Mouse (Mus musculus): ENCODE results near the gene Efl1. TPM values are rescaled to one million over a fixed set of nuclear protein-coding genes. Genes with fewer than 3 reads are reported as not detected.

Efl1 gene
- polyA plus RNA-seq (2015; fragmentation: Nextera tagmentation; extraction: Ambion mirVana), result 21.1 and 21.2 TPM in 2 replicates

- peaks cover 7% of the 10 kb centered on the region; the same call in 1 of the 2 replicates for H3K4me1 ChIP-seq (replicated peaks; ENCODE audit: control insufficient read depth, insufficient read depth, low read length)
- H3K27me3 ChIP-seq (ENCODE audit: control insufficient read depth, insufficient read depth, low read depth, low read length), result no peaks in the 10 kb centered on the region
- 0% methylated on average over 46 of the region's 46 CpGs for WGBS
- peak within 1 kb of the TSS; percentile 79 for H3K9ac ChIP-seq (ENCODE audit: low read length)
- no peaks in the 10 kb centered on the region for H3K36me3 ChIP-seq (ENCODE audit: control insufficient read depth, insufficient read depth, low read length)
- no peaks in the 10 kb centered on the region for H3K9me3 ChIP-seq (ENCODE audit: control insufficient read depth, low read length)
- H3K4me3 ChIP-seq (ENCODE audit: low read length), result peak within 1 kb of the TSS; percentile 81
- ATAC-seq (ENCODE audit: low read depth), result peak; percentile 98
- H3K27ac ChIP-seq (ENCODE audit: low read length), result peak within 1 kb of the TSS; percentile 16; the same call in 1 of the 2 replicates
- peak within 1 kb of the TSS; percentile 69 for H3K4me2 ChIP-seq (ENCODE audit: low read depth, low read length)
Observed at GRCm38 (mm10) chr7:82648353-82649080, at the start of gene Efl1, which contains the start of gene Saxo2. Gene Efl1 (plus strand): TSS chr7:82648614. Gene Saxo2 (minus strand): TSS chr7:82648528.

DNA sequence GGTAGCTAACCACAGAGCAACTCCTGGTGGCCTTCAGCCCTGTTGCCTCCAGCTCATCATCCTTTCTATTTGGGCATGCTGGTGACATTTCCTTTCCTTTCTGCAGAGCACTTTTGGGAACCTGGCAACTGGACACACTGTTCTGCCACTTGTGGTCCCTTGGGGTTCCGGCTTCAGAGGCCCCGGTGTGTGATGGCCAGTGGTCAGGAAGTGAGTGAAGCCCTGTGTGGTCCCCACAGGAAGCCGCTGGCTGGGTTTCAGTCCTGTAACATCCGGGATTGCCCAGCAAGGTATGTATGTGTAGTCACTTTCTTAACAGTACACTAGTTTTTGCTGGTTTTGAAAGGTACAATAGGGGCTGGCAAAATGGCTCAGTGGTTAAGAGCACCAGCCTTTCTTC is 46.4 kb upstream of the Efl1 start:
- ATAC-seq (ENCODE audit: low read depth), result no peak
- Histone ChIP-seq H3K4me2 (ENCODE audit: low read depth, low read length) (no peak overlapping the region), H3K4me1 (replicated peaks; ENCODE audit: control insufficient read depth, insufficient read depth, low read length) (no peaks in the 10 kb centered on the region), H3K9me3 (ENCODE audit: control insufficient read depth, low read length) (no peaks in the 10 kb centered on the region), H3K36me3 (ENCODE audit: control insufficient read depth, insufficient read depth, low read length) (no peaks in the 10 kb centered on the region), H3K27ac (ENCODE audit: low read length) (no peak overlapping the region), H3K4me3 (ENCODE audit: low read length) (no peak overlapping the region), H3K9ac (ENCODE audit: low read length) (no peak overlapping the region), H3K27me3 (ENCODE audit: control insufficient read depth, insufficient read depth, low read depth, low read length) (no peaks in the 10 kb centered on the region)
- 77% methylated on average over 4 of the region's 4 CpGs for WGBS

GRCm38 (mm10) chr7:82605425-82605824 is 43.0 kb upstream of the Efl1 start:
- Histone ChIP-seq H3K4me1 (replicated peaks; ENCODE audit: control insufficient read depth, insufficient read depth, low read length) (no peaks in the 10 kb centered on the region), H3K9ac (ENCODE audit: low read length) (no peak overlapping the region), H3K4me2 (ENCODE audit: low read depth, low read length) (no peak overlapping the region), H3K27ac (ENCODE audit: low read length) (peak overlapping the region; percentile 35; the same call in 1 of the 2 replicates), H3K4me3 (ENCODE audit: low read length) (no peak overlapping the region), H3K27me3 (ENCODE audit: control insufficient read depth, insufficient read depth, low read depth, low read length) (no peaks in the 10 kb centered on the region), H3K36me3 (ENCODE audit: control insufficient read depth, insufficient read depth, low read length) (no peaks in the 10 kb centered on the region), H3K9me3 (ENCODE audit: control insufficient read depth, low read length) (no peaks in the 10 kb centered on the region)
- 62% methylated on average over 6 of the region's 6 CpGs for WGBS
- peak; percentile 95 for ATAC-seq (ENCODE audit: low read depth)

- WGBS, result 53% methylated on average over 3 of the region's 3 CpGs
- Histone ChIP-seq H3K4me3 (ENCODE audit: low read length) (no peak overlapping the region), H3K4me2 (ENCODE audit: low read depth, low read length) (no peak overlapping the region), H3K9me3 (ENCODE audit: control insufficient read depth, low read length) (no peaks in the 10 kb centered on the region), H3K27me3 (ENCODE audit: control insufficient read depth, insufficient read depth, low read depth, low read length) (no peaks in the 10 kb centered on the region), H3K4me1 (replicated peaks; ENCODE audit: control insufficient read depth, insufficient read depth, low read length) (no peaks in the 10 kb centered on the region), H3K36me3 (ENCODE audit: control insufficient read depth, insufficient read depth, low read length) (no peaks in the 10 kb centered on the region), H3K9ac (ENCODE audit: low read length) (no peak overlapping the region), H3K27ac (ENCODE audit: low read length) (no peak overlapping the region)
- no peak for ATAC-seq (ENCODE audit: low read depth)
Observed at GRCm38 (mm10) chr7:82609629-82610028, 38.8 kb upstream of the Efl1 start.

DNA sequence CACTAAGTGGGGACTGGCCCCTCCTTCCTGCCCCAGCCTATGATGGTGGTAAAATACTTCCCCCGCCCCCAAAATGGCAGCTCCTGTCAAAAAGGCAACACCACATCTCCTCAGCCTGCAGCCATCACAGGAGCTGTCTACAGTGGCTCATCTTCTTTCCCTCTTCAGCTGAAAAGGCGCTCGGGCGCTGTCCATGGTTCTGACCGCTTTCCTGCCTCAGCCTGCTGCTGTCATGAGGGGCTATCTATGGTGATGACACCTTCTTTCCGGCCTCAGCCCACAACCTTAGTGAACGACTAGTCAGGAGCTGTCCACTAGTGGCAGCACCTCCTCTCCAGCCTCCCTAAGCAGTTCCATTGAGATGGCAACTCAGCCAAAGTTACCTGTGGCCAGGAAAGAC is 23.1 kb upstream of the Efl1 start:
- Histone ChIP-seq H3K4me1 (replicated peaks; ENCODE audit: control insufficient read depth, insufficient read depth, low read length) (no peaks in the 10 kb centered on the region), H3K4me3 (ENCODE audit: low read length) (no peak overlapping the region), H3K4me2 (ENCODE audit: low read depth, low read length) (no peak overlapping the region), H3K9ac (ENCODE audit: low read length) (no peak overlapping the region), H3K9me3 (ENCODE audit: control insufficient read depth, low read length) (no peaks in the 10 kb centered on the region), H3K27me3 (ENCODE audit: control insufficient read depth, insufficient read depth, low read depth, low read length) (no peaks in the 10 kb centered on the region), H3K36me3 (ENCODE audit: control insufficient read depth, insufficient read depth, low read length) (no peaks in the 10 kb centered on the region), H3K27ac (ENCODE audit: low read length) (no peak overlapping the region)
- WGBS, result 8% methylated on average over 7 of the region's 7 CpGs
- ATAC-seq (ENCODE audit: low read depth), result no peak

DNA sequence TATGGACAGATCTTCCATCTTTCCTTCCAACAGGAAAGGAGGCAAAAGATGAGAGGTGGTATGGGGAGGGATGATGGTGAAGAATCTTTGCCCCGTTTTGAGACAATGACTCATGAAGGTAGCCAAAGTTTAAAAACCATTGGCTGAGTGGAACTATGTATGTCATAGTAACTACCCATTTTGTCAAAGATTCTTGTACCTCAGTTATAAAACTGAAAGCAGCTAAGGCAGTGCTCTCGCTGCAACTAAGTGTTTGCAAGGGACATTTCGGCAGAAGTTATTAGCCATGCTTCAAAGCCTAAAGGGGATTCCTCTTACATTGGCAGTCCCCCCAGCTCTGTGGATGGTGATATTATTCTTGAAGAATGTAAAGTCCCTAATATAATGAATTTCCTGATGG is 1.2 kb upstream of the Efl1 start:
- Histone ChIP-seq H3K27ac (ENCODE audit: low read length) (no peak overlapping the region), H3K27me3 (ENCODE audit: control insufficient read depth, insufficient read depth, low read depth, low read length) (no peaks in the 10 kb centered on the region), H3K4me1 (replicated peaks; ENCODE audit: control insufficient read depth, insufficient read depth, low read length) (peaks cover 7% of the 10 kb centered on the region; the same call in 1 of the 2 replicates), H3K4me2 (ENCODE audit: low read depth, low read length) (no peak overlapping the region), H3K9ac (ENCODE audit: low read length) (no peak overlapping the region), H3K4me3 (ENCODE audit: low read length) (no peak overlapping the region), H3K36me3 (ENCODE audit: control insufficient read depth, insufficient read depth, low read length) (no peaks in the 10 kb centered on the region), H3K9me3 (ENCODE audit: control insufficient read depth, low read length) (no peaks in the 10 kb centered on the region)
- ATAC-seq (ENCODE audit: low read depth), result no peak
- WGBS, result 84% methylated on average over 3 of the region's 3 CpGs

DNA sequence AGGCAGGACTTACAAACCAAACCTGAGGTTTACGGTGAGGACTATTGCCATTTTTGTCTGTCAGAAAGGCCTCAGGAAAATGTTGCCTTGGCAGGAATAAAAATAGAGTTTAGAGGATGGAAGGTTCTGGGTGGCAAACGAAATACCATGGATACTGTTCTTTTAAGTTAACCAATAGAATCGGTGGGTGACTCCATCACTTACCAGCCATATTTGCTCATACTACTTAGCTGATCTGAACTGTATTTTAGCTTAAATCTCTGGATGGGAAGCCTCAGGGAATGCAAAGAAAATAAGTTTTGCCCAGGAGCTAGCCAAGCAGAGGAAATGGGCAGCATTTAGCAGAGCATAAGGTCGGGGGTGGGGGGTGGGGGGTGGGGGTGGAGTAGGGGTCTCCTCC is 505 bp upstream of the Efl1 start:
- ATAC-seq (ENCODE audit: low read depth), result no peak
- Histone ChIP-seq H3K36me3 (ENCODE audit: control insufficient read depth, insufficient read depth, low read length) (no peaks in the 10 kb centered on the region), H3K27me3 (ENCODE audit: control insufficient read depth, insufficient read depth, low read depth, low read length) (no peaks in the 10 kb centered on the region), H3K4me1 (replicated peaks; ENCODE audit: control insufficient read depth, insufficient read depth, low read length) (peaks cover 7% of the 10 kb centered on the region; the same call in 1 of the 2 replicates), H3K27ac (ENCODE audit: low read length) (no peak overlapping the region), H3K4me3 (ENCODE audit: low read length) (peak overlapping the region; percentile 81), H3K4me2 (ENCODE audit: low read depth, low read length) (peak overlapping the region; percentile 69), H3K9ac (ENCODE audit: low read length) (peak overlapping the region; percentile 79), H3K9me3 (ENCODE audit: control insufficient read depth, low read length) (no peaks in the 10 kb centered on the region)
- 21% methylated on average over 4 of the region's 4 CpGs for WGBS

DNA sequence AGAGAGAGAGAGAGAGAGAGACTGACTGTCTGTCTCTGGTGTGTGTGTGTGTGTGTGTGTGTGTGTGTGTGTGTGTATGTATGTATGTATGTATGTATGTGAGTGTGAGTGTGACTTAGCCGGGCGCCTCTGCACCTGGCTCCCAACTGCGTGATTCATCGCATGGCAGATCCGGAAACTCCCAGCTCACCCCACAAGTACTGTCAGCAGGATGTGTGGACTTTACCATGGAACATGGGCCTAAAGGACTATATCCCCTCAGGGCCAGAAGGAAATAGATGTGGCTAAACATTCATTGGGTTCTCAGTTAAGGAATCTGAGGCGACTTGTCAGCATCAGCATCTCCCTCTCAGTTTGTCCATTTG is 649 bp downstream of the Efl1 start:
- H3K9me3 ChIP-seq (ENCODE audit: control insufficient read depth, low read length), result no peaks in the 10 kb centered on the region
- H3K27ac ChIP-seq (ENCODE audit: low read length), result no peak overlapping the region
- H3K4me1 ChIP-seq (replicated peaks; ENCODE audit: control insufficient read depth, insufficient read depth, low read length), result peaks cover 7% of the 10 kb centered on the region; the same call in 1 of the 2 replicates
- peak overlapping the region; percentile 81 for H3K4me3 ChIP-seq (ENCODE audit: low read length)
- no peaks in the 10 kb centered on the region for H3K36me3 ChIP-seq (ENCODE audit: control insufficient read depth, insufficient read depth, low read length)
- peak overlapping the region; percentile 69 for H3K4me2 ChIP-seq (ENCODE audit: low read depth, low read length)
- no peaks in the 10 kb centered on the region for H3K27me3 ChIP-seq (ENCODE audit: control insufficient read depth, insufficient read depth, low read depth, low read length)
- H3K9ac ChIP-seq (ENCODE audit: low read length), result peak overlapping the region; percentile 79
- 9% methylated on average over 6 of the region's 6 CpGs for WGBS
- ATAC-seq (ENCODE audit: low read depth), result peak; percentile 9; the same call in 1 of the 2 replicates

DNA sequence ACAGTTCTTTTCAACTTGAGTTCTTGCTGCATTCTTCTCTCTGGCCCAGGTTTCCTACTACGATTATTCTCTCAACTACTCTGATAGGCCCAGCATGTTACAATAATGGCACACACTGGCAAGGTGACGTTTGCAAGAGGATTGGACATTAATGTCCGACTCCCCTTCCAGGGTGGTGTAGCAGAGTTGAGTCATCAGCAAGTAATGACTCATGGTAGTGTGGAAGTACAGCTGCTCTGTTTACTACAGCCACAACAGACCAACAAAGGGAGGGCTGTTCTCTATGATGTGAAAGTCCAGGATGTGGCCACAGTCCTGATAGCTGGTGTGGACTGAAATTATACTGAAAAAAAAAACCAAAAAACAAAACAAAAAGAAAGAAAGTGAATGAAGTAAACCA is 16.2 kb downstream of the Efl1 start:
- H3K4me3 ChIP-seq (ENCODE audit: low read length), result no peak overlapping the region
- no peak overlapping the region for H3K9ac ChIP-seq (ENCODE audit: low read length)
- no peak overlapping the region for H3K4me2 ChIP-seq (ENCODE audit: low read depth, low read length)
- H3K4me1 ChIP-seq (replicated peaks; ENCODE audit: control insufficient read depth, insufficient read depth, low read length), result no peaks in the 10 kb centered on the region
- peaks cover 4% of the 10 kb centered on the region; the same call in 1 of the 2 replicates for H3K9me3 ChIP-seq (ENCODE audit: control insufficient read depth, low read length)
- 86% methylated on average over 3 of the region's 3 CpGs for WGBS
- no peaks in the 10 kb centered on the region for H3K27me3 ChIP-seq (ENCODE audit: control insufficient read depth, insufficient read depth, low read depth, low read length)
- H3K27ac ChIP-seq (ENCODE audit: low read length), result no peak overlapping the region
- no peak for ATAC-seq (ENCODE audit: low read depth)
- H3K36me3 ChIP-seq (ENCODE audit: control insufficient read depth, insufficient read depth, low read length), result peaks cover 13% of the 10 kb centered on the region

All from lung, embryonic 16.5 days (tissue).